Mouse (Mus musculus): ENCODE data around the gene Grid1. TPM values are rescaled to one million over a fixed set of nuclear protein-coding genes. Genes with fewer than 3 reads are reported as not detected.

The Grid1 gene
- polyA plus RNA-seq, 1 experiment, result not detected

DNA sequence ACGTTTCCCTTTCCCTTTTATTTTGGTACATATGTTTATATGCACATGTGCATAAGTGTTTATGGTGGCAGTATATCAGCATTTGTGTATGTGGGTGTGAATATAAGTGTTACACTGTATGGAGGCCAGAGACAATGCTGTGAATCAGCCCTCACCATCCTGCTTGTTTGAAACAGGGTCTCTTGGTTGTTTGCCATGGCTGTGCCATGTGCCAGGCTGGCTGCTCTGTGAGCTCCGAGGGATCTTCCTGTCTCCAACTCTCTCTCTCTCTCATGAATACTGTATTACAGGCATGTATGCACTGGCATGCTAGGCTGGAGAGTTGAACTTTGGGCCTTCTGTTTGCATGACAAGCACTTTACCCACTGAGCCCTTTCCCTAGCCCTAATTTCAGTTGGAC is 315.1 kb downstream of the Grid1 start:
- no peak overlapping the region for H3K4me2 ChIP-seq (ENCODE audit: low read depth)
- no peaks in the 10 kb centered on the region for H3K36me3 ChIP-seq (ENCODE audit: control insufficient read depth, insufficient read depth)
- no peak overlapping the region for H3ac ChIP-seq (ENCODE audit: control insufficient read depth, insufficient read length)
- no peak for TF ChIP-seq POLR2AphosphoS2 (IDR thresholded peaks at IDR 0.05; ENCODE audit: insufficient read length, low read depth)
- TF ChIP-seq MAX (IDR thresholded peaks at IDR 0.05; ENCODE audit: low read depth), result no peak
- no peak for TF ChIP-seq REST (IDR thresholded peaks at IDR 0.05; ENCODE audit: insufficient read depth, insufficient read length)
- TF ChIP-seq MYOG (IDR thresholded peaks at IDR 0.05; ENCODE audit: control insufficient read depth in 1 of 3, insufficient read depth in 1 of 3, insufficient read length in 2 of 3, low read depth in 2 of 3), result no peak
- TF ChIP-seq SRF (IDR thresholded peaks at IDR 0.05; ENCODE audit: control insufficient read depth, insufficient read length, low read depth), result no peak
- no peak for TF ChIP-seq POLR2A (IDR thresholded peaks at IDR 0.05; ENCODE audit: insufficient read length, low read depth)
- TF ChIP-seq TCF3 (IDR thresholded peaks at IDR 0.05; ENCODE audit: insufficient read length, low read depth), result no peak
- TF ChIP-seq CEBPB (IDR thresholded peaks at IDR 0.05; ENCODE audit: insufficient read depth, poor library complexity, severe bottlenecking), result no peak
- TF ChIP-seq USF1 (IDR thresholded peaks at IDR 0.05; ENCODE audit: low read depth), result no peak
- TF ChIP-seq MYOD1 (IDR thresholded peaks at IDR 0.05; ENCODE audit: control insufficient read depth in 1 of 3, insufficient read length in 2 of 3, low read depth in 2 of 3), result no peak
- no peak for TF ChIP-seq TCF12 (IDR thresholded peaks at IDR 0.05; ENCODE audit: insufficient read depth, poor library complexity, severe bottlenecking)
- TF ChIP-seq E2F4 (IDR thresholded peaks at IDR 0.05; ENCODE audit: insufficient read depth), result no peak
- H3K79me2 ChIP-seq (ENCODE audit: control insufficient read depth, insufficient read depth), result no peaks in the 10 kb centered on the region
- H3K4me3 ChIP-seq, result no peak overlapping the region
- no peaks in the 10 kb centered on the region for H3K27me3 ChIP-seq (ENCODE audit: control insufficient read depth, insufficient read depth, insufficient read length)

GRCm38 (mm10) chr14:35138069-35138468 is 318.2 kb downstream of the Grid1 start:
- Histone ChIP-seq H3K4me3 (no peak overlapping the region), H3K27me3 (ENCODE audit: control insufficient read depth, insufficient read depth, insufficient read length) (no peaks in the 10 kb centered on the region), H3ac (ENCODE audit: control insufficient read depth, insufficient read length) (no peak overlapping the region), H3K36me3 (ENCODE audit: control insufficient read depth, insufficient read depth) (no peaks in the 10 kb centered on the region), H3K79me2 (ENCODE audit: control insufficient read depth, insufficient read depth) (no peaks in the 10 kb centered on the region), H3K4me2 (ENCODE audit: low read depth) (no peak overlapping the region)
- TF ChIP-seq MAX (IDR thresholded peaks at IDR 0.05; ENCODE audit: low read depth) (no peak), MYOG (IDR thresholded peaks at IDR 0.05; ENCODE audit: control insufficient read depth in 1 of 3, insufficient read depth in 1 of 3, insufficient read length in 2 of 3, low read depth in 2 of 3) (no peak), REST (IDR thresholded peaks at IDR 0.05; ENCODE audit: insufficient read depth, insufficient read length) (no peak), TCF12 (IDR thresholded peaks at IDR 0.05; ENCODE audit: insufficient read depth, poor library complexity, severe bottlenecking) (no peak), USF1 (IDR thresholded peaks at IDR 0.05; ENCODE audit: low read depth) (no peak), TCF3 (IDR thresholded peaks at IDR 0.05; ENCODE audit: insufficient read length, low read depth) (no peak)

GRCm38 (mm10) chr14:35139824-35140223 is 319.9 kb downstream of the Grid1 start:
- Histone ChIP-seq H3K79me2 (ENCODE audit: control insufficient read depth, insufficient read depth) (no peaks in the 10 kb centered on the region), H3K36me3 (ENCODE audit: control insufficient read depth, insufficient read depth) (no peaks in the 10 kb centered on the region), H3K27me3 (ENCODE audit: control insufficient read depth, insufficient read depth, insufficient read length) (no peaks in the 10 kb centered on the region), H3K4me3 (no peak overlapping the region), H3K4me2 (ENCODE audit: low read depth) (no peak overlapping the region), H3ac (ENCODE audit: control insufficient read depth, insufficient read length) (no peak overlapping the region)
- TF ChIP-seq TCF12 (IDR thresholded peaks at IDR 0.05; ENCODE audit: insufficient read depth, poor library complexity, severe bottlenecking) (no peak), MAX (IDR thresholded peaks at IDR 0.05; ENCODE audit: low read depth) (no peak), MYOG (IDR thresholded peaks at IDR 0.05; ENCODE audit: control insufficient read depth in 1 of 3, insufficient read depth in 1 of 3, insufficient read length in 2 of 3, low read depth in 2 of 3) (no peak), MYOD1 (IDR thresholded peaks at IDR 0.05; ENCODE audit: control insufficient read depth in 1 of 3, insufficient read length in 2 of 3, low read depth in 2 of 3) (no peak), SRF (IDR thresholded peaks at IDR 0.05; ENCODE audit: control insufficient read depth, insufficient read length, low read depth) (no peak)

DNA sequence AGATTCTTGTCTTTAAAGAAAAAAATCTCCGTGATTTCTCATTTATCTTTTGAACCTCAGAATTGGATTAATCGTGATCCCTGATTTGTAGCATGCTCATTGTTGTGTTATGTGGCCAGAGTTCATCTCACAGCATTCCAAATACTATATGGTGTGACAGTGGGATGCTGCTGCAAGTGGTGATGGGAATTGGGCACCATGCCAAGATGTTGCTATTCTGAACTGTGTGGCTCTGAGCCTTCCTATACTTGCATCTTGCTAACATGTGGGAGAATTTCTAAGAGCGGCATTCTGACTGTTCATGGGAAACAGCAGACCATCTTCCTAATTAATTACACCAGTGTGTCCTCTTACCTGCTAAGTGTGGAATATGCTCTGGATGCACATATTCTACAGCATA is 332.5 kb downstream of the Grid1 start:
- no peak for TF ChIP-seq TCF3 (IDR thresholded peaks at IDR 0.05; ENCODE audit: insufficient read length, low read depth)
- TF ChIP-seq REST (IDR thresholded peaks at IDR 0.05; ENCODE audit: insufficient read depth, insufficient read length), result no peak
- no peak for TF ChIP-seq USF1 (IDR thresholded peaks at IDR 0.05; ENCODE audit: low read depth)
- no peak overlapping the region for H3K4me2 ChIP-seq (ENCODE audit: low read depth)
- no peak overlapping the region for H3ac ChIP-seq (ENCODE audit: control insufficient read depth, insufficient read length)
- H3K4me3 ChIP-seq, result no peak overlapping the region
- no peaks in the 10 kb centered on the region for H3K27me3 ChIP-seq (ENCODE audit: control insufficient read depth, insufficient read depth, insufficient read length)
- H3K36me3 ChIP-seq (ENCODE audit: control insufficient read depth, insufficient read depth), result no peaks in the 10 kb centered on the region
- H3K79me2 ChIP-seq (ENCODE audit: control insufficient read depth, insufficient read depth), result no peaks in the 10 kb centered on the region

GRCm38 (mm10) chr14:35153701-35154277 is 333.9 kb downstream of the Grid1 start:
- TF ChIP-seq REST (IDR thresholded peaks at IDR 0.05; ENCODE audit: insufficient read depth, insufficient read length) (no peak), MYOG (IDR thresholded peaks at IDR 0.05; ENCODE audit: control insufficient read depth in 1 of 3, insufficient read depth in 1 of 3, insufficient read length in 2 of 3, low read depth in 2 of 3) (no peak), CEBPB (IDR thresholded peaks at IDR 0.05; ENCODE audit: insufficient read depth, poor library complexity, severe bottlenecking) (no peak), SRF (IDR thresholded peaks at IDR 0.05; ENCODE audit: control insufficient read depth, insufficient read length, low read depth) (no peak), MAX (IDR thresholded peaks at IDR 0.05; ENCODE audit: low read depth) (no peak), USF1 (IDR thresholded peaks at IDR 0.05; ENCODE audit: low read depth) (no peak), TCF3 (IDR thresholded peaks at IDR 0.05; ENCODE audit: insufficient read length, low read depth) (no peak), E2F4 (IDR thresholded peaks at IDR 0.05; ENCODE audit: insufficient read depth) (no peak), TCF12 (IDR thresholded peaks at IDR 0.05; ENCODE audit: insufficient read depth, poor library complexity, severe bottlenecking) (no peak), POLR2AphosphoS2 (IDR thresholded peaks at IDR 0.05; ENCODE audit: insufficient read length, low read depth) (no peak), MYOD1 (IDR thresholded peaks at IDR 0.05; ENCODE audit: control insufficient read depth in 1 of 3, insufficient read length in 2 of 3, low read depth in 2 of 3) (no peak), POLR2A (IDR thresholded peaks at IDR 0.05; ENCODE audit: insufficient read length, low read depth) (no peak)
- H3K36me3 ChIP-seq (ENCODE audit: control insufficient read depth, insufficient read depth), result no peaks in the 10 kb centered on the region

More at GRCm38 (mm10) chr14:35153701-35154277, 333.9 kb downstream of the Grid1 start:
- H3K79me2 ChIP-seq (ENCODE audit: control insufficient read depth, insufficient read depth), result no peaks in the 10 kb centered on the region
- H3K27me3 ChIP-seq (ENCODE audit: control insufficient read depth, insufficient read depth, insufficient read length), result no peaks in the 10 kb centered on the region
- no peak overlapping the region for H3K4me3 ChIP-seq
- no peak overlapping the region for H3ac ChIP-seq (ENCODE audit: control insufficient read depth, insufficient read length)
- H3K4me2 ChIP-seq (ENCODE audit: low read depth), result no peak overlapping the region

Data from myocyte (in vitro differentiated cells).